Mouse (Mus musculus) heart, adult 9 months (tissue): ENCODE measurements around the gene Wdr73.

Source experiments
- DNase-seq, 2 experiments: peaks; one replicate each; pipeline ENCODE4 v3.0.0; 2022; ENCODE audit warnings: low spot score in 2 of 2

Gene Wdr73

GRCm38 (mm10) chr7:80894815-80895519 is 6.1 kb downstream of the Wdr73 start:
- no peak for DNase-seq

- DNase-seq, result no peak
These were observed 6.9 kb downstream of the Wdr73 start for GRCm38 (mm10) chr7:80894196-80894595.

- DNase-seq, result peak; percentile 28 to 42
These were observed 7.3 kb downstream of the Wdr73 start for GRCm38 (mm10) chr7:80893753-80894129.

- DNase-seq, result no peak
These were observed 7.8 kb downstream of the Wdr73 start for GRCm38 (mm10) chr7:80893086-80893752.

GRCm38 (mm10) chr7:80889841-80890241 is 11.2 kb downstream of the Wdr73 start:
- no peak for DNase-seq

GRCm38 (mm10) chr7:80889021-80889511 is 12.0 kb downstream of the Wdr73 start:
- DNase-seq, result peak; percentile 39 to 45

- no peak for DNase-seq
These were observed 12.5 kb downstream of the Wdr73 start for GRCm38 (mm10) chr7:80888595-80888994.

GRCm38 (mm10) chr7:80885666-80886065 is 15.4 kb downstream of the Wdr73 start:
- no peak for DNase-seq

- peak; percentile 42 to 46 for DNase-seq
These were observed 18.1 kb downstream of the Wdr73 start for GRCm38 (mm10) chr7:80882830-80883505.

GRCm38 (mm10) chr7:80875727-80876126 is 25.3 kb downstream of the Wdr73 start:
- no peak for DNase-seq

- DNase-seq, result no peak
These were observed 27.4 kb downstream of the Wdr73 start for GRCm38 (mm10) chr7:80873631-80874030.

- DNase-seq, result no peak
These were observed 28.0 kb downstream of the Wdr73 start for GRCm38 (mm10) chr7:80873038-80873437.

- DNase-seq, result no peak
These were observed 32.4 kb downstream of the Wdr73 start for GRCm38 (mm10) chr7:80868686-80869085.

- DNase-seq, result no peak
These were observed 34.4 kb downstream of the Wdr73 start for GRCm38 (mm10) chr7:80866514-80867147.

GRCm38 (mm10) chr7:80865521-80865920 is 35.5 kb downstream of the Wdr73 start:
- no peak for DNase-seq

- peak in 1 of 2 experiments; percentile 30 for DNase-seq
These were observed 36.2 kb downstream of the Wdr73 start for GRCm38 (mm10) chr7:80864831-80865230.

GRCm38 (mm10) chr7:80864151-80864550 is 36.9 kb downstream of the Wdr73 start:
- no peak for DNase-seq

- no peak for DNase-seq
These were observed 37.5 kb downstream of the Wdr73 start for GRCm38 (mm10) chr7:80863520-80863919.

- DNase-seq, result no peak
These were observed 38.6 kb downstream of the Wdr73 start for GRCm38 (mm10) chr7:80862475-80862874.

- peak; percentile 95 for DNase-seq
These were observed 40.3 kb downstream of the Wdr73 start, which contains the start of gene Zscan2 for GRCm38 (mm10) chr7:80860729-80861274. TSS of gene Zscan2 (plus strand) at chr7:80860920.

- peak; percentile 62 to 65 for DNase-seq
These were observed 40.8 kb downstream of the Wdr73 start for GRCm38 (mm10) chr7:80860227-80860626.

- DNase-seq, result peak; percentile 52 to 74
These were observed 43.9 kb downstream of the Wdr73 start for GRCm38 (mm10) chr7:80857181-80857580.
